In the genomic region with DNA sequence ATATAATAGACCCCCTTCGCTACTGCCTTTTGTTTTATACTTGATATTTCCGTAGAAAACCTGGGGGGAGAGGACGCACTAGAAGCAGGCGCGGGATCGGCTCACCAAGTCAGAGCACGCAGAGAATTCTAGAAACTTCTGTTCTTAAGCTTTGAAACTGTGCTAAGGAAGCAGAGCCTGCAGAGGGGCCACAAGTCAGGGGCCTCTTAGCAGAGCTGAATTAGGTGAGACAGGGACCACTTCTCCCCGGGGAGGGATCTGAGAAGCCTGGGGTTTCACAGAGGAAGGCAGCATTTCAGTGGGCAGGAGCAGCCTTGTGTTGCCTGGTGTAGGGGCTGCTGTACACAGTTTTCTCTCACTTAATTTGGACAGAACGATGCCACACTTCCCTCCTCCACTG, we compare ENCODE assay signal across 30 mouse cellular contexts.
A peak's percentile ranks its signal among the peaks of the same experiment; 100 is the strongest.
DNase-seq lines count a peak whose midpoint lies in the region; ATAC-seq lines count a peak whose summit lies in the region.
"Had no signal": no experiment of that assay in that cellular context is flagged by ENCODE, and none has a peak within 500 bp of the region (broad histone marks: within the 10 kb centered on the region; RNA-seq: fewer than 3 reads in every experiment).

No protein-coding gene starts in this region.

- H3K4me2 ChIP-seq in kidney, embryonic 15.5 days = no peak overlapping the region
- H3K4me2 ChIP-seq in heart, embryonic 15.5 days = no peak overlapping the region
- H3K4me2 ChIP-seq: embryonic facial prominence, embryonic 15.5 days; forebrain, embryonic 13.5 days; hindbrain, embryonic 15.5 days; limb, embryonic 15.5 days; liver, embryonic 13.5 days; midbrain, embryonic 13.5 days had no signal

- peak overlapping the region; percentile 75 for H3K27ac ChIP-seq in heart, embryonic 10.5 days
- 0 out of 2 replicates have a peak overlapping the region, but pooled peaks have one; percentile 32 for H3K27ac ChIP-seq in kidney, embryonic 15.5 days
- H3K27ac ChIP-seq in heart, embryonic 15.5 days = peak overlapping the region; percentile 51
- H3K27ac ChIP-seq: embryonic facial prominence, embryonic 10.5 days; embryonic facial prominence, embryonic 15.5 days; forebrain, embryonic 13.5 days; hindbrain, embryonic 10.5 days; hindbrain, embryonic 15.5 days; kidney, postnatal 0 days; limb, embryonic 10.5 days; limb, embryonic 15.5 days; liver, embryonic 13.5 days; midbrain, embryonic 13.5 days had no signal

- intact Hi-C loops in heart, postnatal 14 days (cut with DNase I) = no loop called here

- H3K9ac ChIP-seq in kidney, embryonic 15.5 days = no peak overlapping the region
- H3K9ac ChIP-seq in heart, embryonic 15.5 days = no peak overlapping the region
- H3K9ac ChIP-seq: embryonic facial prominence, embryonic 15.5 days; forebrain, embryonic 13.5 days; hindbrain, embryonic 15.5 days; limb, embryonic 15.5 days; liver, embryonic 13.5 days; midbrain, embryonic 13.5 days had no signal

- H3K4me1 ChIP-seq in heart, embryonic 10.5 days = peaks cover 34% of the 10 kb centered on the region
- peaks cover 11% of the 10 kb centered on the region; the same call in 1 of the 2 replicates for H3K4me1 ChIP-seq in kidney, embryonic 15.5 days
- peaks cover 38% of the 10 kb centered on the region for H3K4me1 ChIP-seq in heart, embryonic 15.5 days (replicated peaks)
- H3K4me1 ChIP-seq: liver, embryonic 13.5 days had no signal

- no peaks in the 10 kb centered on the region for H3K9me3 ChIP-seq in heart, embryonic 10.5 days
- H3K9me3 ChIP-seq in kidney, embryonic 15.5 days (replicated peaks) = no peaks in the 10 kb centered on the region
- no peaks in the 10 kb centered on the region for H3K9me3 ChIP-seq in heart, embryonic 15.5 days (replicated peaks)
- H3K9me3 ChIP-seq: embryonic facial prominence, embryonic 10.5 days; embryonic facial prominence, embryonic 15.5 days; forebrain, embryonic 13.5 days; hindbrain, embryonic 10.5 days; hindbrain, embryonic 15.5 days; limb, embryonic 10.5 days; limb, embryonic 15.5 days; liver, embryonic 13.5 days; megakaryocyte, embryonic 14.5 days; midbrain, embryonic 13.5 days had no signal

- WGBS in heart, embryonic 10.5 days = 73% methylated on average over 9 of the region's 9 CpGs
- WGBS in kidney, embryonic 15.5 days = 70% methylated on average over 9 of the region's 9 CpGs
- WGBS in heart, embryonic 15.5 days = 70% methylated on average over 9 of the region's 9 CpGs

- ATAC-seq in kidney, embryonic 15.5 days (replicated peaks; ENCODE audit: low FRiP score) = no peak
- no peak for ATAC-seq in heart, embryonic 15.5 days (replicated peaks; ENCODE audit: insufficient number of reproducible peaks, insufficient read depth, low FRiP score, low read depth)
- ATAC-seq: activated CD4-positive, CD25-positive, alpha-beta regulatory T cell, adult 4 months; forebrain, embryonic 13.5 days; lung, postnatal 0 days; midbrain, embryonic 13.5 days had no signal

- no peaks in the 10 kb centered on the region for H3K36me3 ChIP-seq in heart, embryonic 10.5 days
- no peaks in the 10 kb centered on the region for H3K36me3 ChIP-seq in kidney, embryonic 15.5 days
- no peaks in the 10 kb centered on the region for H3K36me3 ChIP-seq in heart, embryonic 15.5 days
- H3K36me3 ChIP-seq: embryonic facial prominence, embryonic 10.5 days; embryonic facial prominence, embryonic 15.5 days; hindbrain, embryonic 10.5 days; hindbrain, embryonic 15.5 days; limb, embryonic 10.5 days; limb, embryonic 15.5 days; liver, embryonic 13.5 days; midbrain, embryonic 13.5 days had no signal

- H3K4me3 ChIP-seq in heart, embryonic 10.5 days = no peak overlapping the region
- H3K4me3 ChIP-seq in kidney, embryonic 15.5 days (replicated peaks) = no peak overlapping the region
- no peak overlapping the region for H3K4me3 ChIP-seq in heart, embryonic 15.5 days
- H3K4me3 ChIP-seq: embryonic facial prominence, embryonic 10.5 days; embryonic facial prominence, embryonic 15.5 days; forebrain, embryonic 13.5 days; hindbrain, embryonic 10.5 days; hindbrain, embryonic 15.5 days; limb, embryonic 10.5 days; limb, embryonic 15.5 days; liver, embryonic 13.5 days; megakaryocyte, embryonic 14.5 days; midbrain, embryonic 13.5 days had no signal

- DNase-seq in heart, embryonic 10.5 days (ENCODE audit: low spot score) = no peak
- DNase-seq in heart, postnatal 14 days = no peak
- no peak for DNase-seq in kidney, adult 11 months
- no peak for DNase-seq in c-Kit-positive CD71-positive TER-119-positive erythroid progenitor cells, embryonic 14.5 days (ENCODE audit: low spot score)
- DNase-seq: adrenal gland, adult 2 months; adrenal gland, postnatal 36 days; B cell, adult 2 months; cerebellum, adult 8-10 months; cerebellum, postnatal 25 days; kidney, adult 2 months; kidney, postnatal 4 days; liver, embryonic 13.5 days; lung, adult 18-20 months; lung, postnatal 4 days; retina, postnatal 1 day; right cerebral cortex, postnatal 14 days had no signal

- no peaks in the 10 kb centered on the region for H3K27me3 ChIP-seq in heart, embryonic 10.5 days (ENCODE audit: insufficient read depth, poor library complexity, severe bottlenecking)
- H3K27me3 ChIP-seq in kidney, embryonic 15.5 days = no peaks in the 10 kb centered on the region
- H3K27me3 ChIP-seq in heart, embryonic 15.5 days = no peaks in the 10 kb centered on the region
- H3K27me3 ChIP-seq: embryonic facial prominence, embryonic 15.5 days; forebrain, embryonic 13.5 days; hindbrain, embryonic 15.5 days; limb, embryonic 15.5 days; liver, embryonic 13.5 days; midbrain, embryonic 13.5 days had no signal
